Mouse (Mus musculus): ENCODE data around the gene Olfr970. TPM values are rescaled to one million over a fixed set of nuclear protein-coding genes. Genes with fewer than 3 reads are reported as not detected.
"Not testable (repeated sequence)": the region's sequence is repeated elsewhere in the genome, so short reads cannot be mapped to it uniquely, and the experiment has no call there.

The Olfr970 gene
- total RNA-seq (2021): not detected
- long read RNA-seq, experiment 1: 0 reads
- long read RNA-seq, experiment 2: 0 reads

DNA sequence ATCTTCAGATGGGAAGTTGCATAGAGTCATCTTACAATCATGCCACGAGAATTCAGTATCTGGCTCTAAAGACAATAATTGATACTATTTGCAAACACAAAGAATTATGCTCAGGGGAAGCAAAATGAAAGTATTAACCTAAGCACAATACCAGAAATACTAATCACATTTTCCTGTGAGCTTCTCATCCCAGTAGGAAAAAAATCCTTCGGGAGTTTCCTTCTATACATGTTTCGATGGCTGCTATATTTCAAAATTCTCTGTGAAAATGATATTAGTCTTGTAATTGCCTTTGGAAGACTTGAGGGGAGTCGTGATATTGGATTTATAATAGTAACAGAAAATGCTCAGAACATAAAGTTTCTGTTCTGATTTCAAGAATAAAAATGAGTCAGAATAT is at the start of gene Olfr970:
Gene Olfr970 (plus strand): TSS at position 301 of the 400 bp plus-strand sequence.
- DNase-seq (ENCODE audit: low spot score in 2 of 2): no peak

GRCm38 (mm10) chr9:39783153-39783552 is 25.5 kb upstream of the Olfr970 start, which contains the start of gene Olfr968:
TSS of gene Olfr968 (minus strand) at chr9:39783253.
- no peak for DNase-seq (ENCODE audit: low spot score in 2 of 2)
- intact Hi-C loops (cut with DNase I): no loop called here

More for the DNA sequence above, at the start of gene Olfr970:
- intact Hi-C loops (cut with DNase I): no loop called here

DNA sequence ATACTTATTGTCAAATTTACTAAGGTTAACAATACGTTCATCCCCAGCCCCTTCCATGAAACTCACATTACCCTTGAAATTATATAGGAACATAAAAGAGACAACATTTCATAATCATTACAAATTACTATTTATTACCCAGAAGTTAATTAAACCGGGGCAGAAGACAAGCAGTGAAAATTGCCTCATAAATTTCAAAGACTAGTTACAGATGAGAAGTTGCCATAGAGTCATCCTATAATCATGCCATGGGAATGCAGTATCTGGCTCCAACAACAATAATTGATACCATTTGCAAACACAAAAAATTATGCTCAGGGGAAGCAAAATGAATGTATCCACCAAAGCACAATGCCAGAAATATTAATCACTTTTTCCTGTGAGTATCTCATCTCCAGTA is 18.1 kb upstream of the Olfr970 start, which contains the start of gene Olfr969:
Gene Olfr969 (plus strand): TSS at position 388 of the 400 bp plus-strand sequence.
- intact Hi-C loops (cut with DNase I): no loop called here
- DNase-seq (ENCODE audit: low spot score in 2 of 2): no peak

DNA sequence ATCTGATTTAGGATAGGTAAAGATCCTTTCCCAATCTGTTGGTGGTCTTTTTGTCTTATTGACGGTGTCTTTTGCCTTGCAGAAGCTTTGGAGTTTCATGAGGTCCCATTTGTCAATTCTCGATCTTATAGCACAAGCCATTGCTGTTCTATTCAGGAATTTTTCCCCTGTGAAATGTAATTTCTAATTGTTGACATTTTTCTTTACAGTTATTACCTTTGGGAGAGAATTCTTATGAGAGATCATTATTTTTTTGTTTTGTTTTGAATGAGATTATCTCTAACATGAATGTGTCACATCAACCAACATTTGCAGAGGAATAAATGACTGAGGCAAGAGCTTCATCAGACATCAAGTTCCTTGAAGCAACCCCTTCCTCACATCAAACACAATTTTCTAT is 27.9 kb downstream of the Olfr970 start, which contains the start of gene Olfr971:
Gene Olfr971 (plus strand): TSS at position 301 of the 400 bp plus-strand sequence.
- intact Hi-C loops (cut with DNase I); DNase-seq (ENCODE audit: low spot score in 2 of 2): not testable (repeated sequence)

DNA sequence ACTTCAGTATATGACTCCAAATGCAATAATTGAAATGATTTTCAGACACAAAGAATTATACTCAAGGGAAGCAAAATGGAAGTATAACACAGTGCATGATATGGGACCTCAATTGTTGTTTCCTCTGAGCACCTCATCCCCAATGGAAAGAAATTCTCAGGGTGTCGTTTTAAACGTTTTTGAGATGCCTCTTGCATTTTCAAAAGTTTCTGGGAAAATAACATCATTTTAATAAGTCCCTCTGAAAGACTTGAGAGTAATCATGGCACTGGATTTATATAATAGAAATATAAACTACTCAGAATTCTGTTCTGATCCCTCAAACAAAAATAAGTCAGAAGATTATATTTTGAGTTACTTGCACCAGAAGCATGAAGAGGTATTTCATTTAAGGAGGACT is 57.5 kb downstream of the Olfr970 start, which contains the start of gene Olfr972:
Gene Olfr972 (plus strand): TSS at position 301 of the 400 bp plus-strand sequence.
- intact Hi-C loops (cut with DNase I): no loop called here
- no peak for DNase-seq (ENCODE audit: low spot score in 2 of 2)

Other genes with a start within 250 kb of the Olfr970 start
- not detected for gene Olfr959, start 233.3 kb upstream of the Olfr970 start, total RNA-seq (2021)
- 10 to 100 TPM in 1 of 2 experiments, 1 to 10 TPM in 1; 6.5 to 13.9 TPM for gene AW551984, start 204.5 kb upstream of the Olfr970 start, total RNA-seq (2021)
- gene Olfr148, start 198.2 kb upstream of the Olfr970 start, total RNA-seq (2021): not detected
- gene Olfr960, start 187.5 kb upstream of the Olfr970 start, total RNA-seq (2021): not detected
- not detected for gene Olfr961, start 163.8 kb upstream of the Olfr970 start, total RNA-seq (2021)
- gene Olfr963, start 141.7 kb upstream of the Olfr970 start, total RNA-seq (2021): not detected
- gene Olfr149, start 101.7 kb upstream of the Olfr970 start, total RNA-seq (2021): not detected
- gene Olfr965, start 97.5 kb upstream of the Olfr970 start, total RNA-seq (2021): not detected
- not detected for gene Olfr150, start 77.9 kb upstream of the Olfr970 start, total RNA-seq (2021)
- gene Olfr967, start 62.6 kb upstream of the Olfr970 start, total RNA-seq (2021): not detected
- not detected for gene Olfr968, start 25.6 kb upstream of the Olfr970 start, total RNA-seq (2021)
- gene Olfr969, start 17.9 kb upstream of the Olfr970 start, total RNA-seq (2021): not detected
- gene Olfr971, start 28.0 kb downstream of the Olfr970 start, total RNA-seq (2021): not detected
- not detected for gene Olfr972, start 57.6 kb downstream of the Olfr970 start, total RNA-seq (2021)
- gene Olfr229, start 98.5 kb downstream of the Olfr970 start, total RNA-seq (2021): not detected
- gene Olfr974, start 128.6 kb downstream of the Olfr970 start, total RNA-seq (2021): not detected
- gene Olfr975, start 143.2 kb downstream of the Olfr970 start, total RNA-seq (2021): not detected
- not detected for gene Olfr976, start 152.3 kb downstream of the Olfr970 start, total RNA-seq (2021)
- not detected for gene Olfr978, start 183.3 kb downstream of the Olfr970 start, total RNA-seq (2021)
- not detected for gene Olfr979, start 194.6 kb downstream of the Olfr970 start, total RNA-seq (2021)
- gene Olfr980, start 200.7 kb downstream of the Olfr970 start, total RNA-seq (2021): not detected
- gene Olfr981, start 212.6 kb downstream of the Olfr970 start, total RNA-seq (2021): not detected